Mouse (Mus musculus) heart, adult 9 months (tissue): ENCODE data around the gene Ube2v1.
"Not testable (repeated sequence)": the region's sequence is repeated elsewhere in the genome, so short reads cannot be mapped to it uniquely, and the experiment has no call there.

Source experiments
- DNase-seq, 2 experiments: peaks; one replicate each; pipeline ENCODE4 v3.0.0; 2022; ENCODE audit warnings: low spot score in 2 of 2

Gene Ube2v1

DNA sequence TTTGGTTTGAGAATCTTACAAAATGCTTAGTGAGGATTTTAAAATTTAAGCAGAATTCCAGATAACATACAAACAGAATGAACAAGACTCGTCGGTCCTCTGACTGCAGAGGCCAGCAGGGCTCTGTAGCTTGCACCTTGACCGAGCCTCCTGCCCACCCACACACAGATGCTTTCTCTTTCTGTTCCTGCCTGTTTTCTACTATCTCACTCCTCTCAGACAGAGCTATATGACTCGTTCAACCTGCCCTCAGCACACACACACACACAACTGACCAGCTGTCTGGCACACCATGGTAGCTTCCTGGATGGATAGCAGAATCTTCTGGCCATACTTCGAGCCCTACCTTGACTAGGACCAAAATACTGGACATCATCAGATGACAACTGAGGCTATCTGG, 8.9 kb downstream of the Ube2v1 start:
- DNase-seq, result no peak

GRCm38 (mm10) chr2:167622352-167622751, 9.5 kb downstream of the Ube2v1 start:
- DNase-seq, result no peak

DNA sequence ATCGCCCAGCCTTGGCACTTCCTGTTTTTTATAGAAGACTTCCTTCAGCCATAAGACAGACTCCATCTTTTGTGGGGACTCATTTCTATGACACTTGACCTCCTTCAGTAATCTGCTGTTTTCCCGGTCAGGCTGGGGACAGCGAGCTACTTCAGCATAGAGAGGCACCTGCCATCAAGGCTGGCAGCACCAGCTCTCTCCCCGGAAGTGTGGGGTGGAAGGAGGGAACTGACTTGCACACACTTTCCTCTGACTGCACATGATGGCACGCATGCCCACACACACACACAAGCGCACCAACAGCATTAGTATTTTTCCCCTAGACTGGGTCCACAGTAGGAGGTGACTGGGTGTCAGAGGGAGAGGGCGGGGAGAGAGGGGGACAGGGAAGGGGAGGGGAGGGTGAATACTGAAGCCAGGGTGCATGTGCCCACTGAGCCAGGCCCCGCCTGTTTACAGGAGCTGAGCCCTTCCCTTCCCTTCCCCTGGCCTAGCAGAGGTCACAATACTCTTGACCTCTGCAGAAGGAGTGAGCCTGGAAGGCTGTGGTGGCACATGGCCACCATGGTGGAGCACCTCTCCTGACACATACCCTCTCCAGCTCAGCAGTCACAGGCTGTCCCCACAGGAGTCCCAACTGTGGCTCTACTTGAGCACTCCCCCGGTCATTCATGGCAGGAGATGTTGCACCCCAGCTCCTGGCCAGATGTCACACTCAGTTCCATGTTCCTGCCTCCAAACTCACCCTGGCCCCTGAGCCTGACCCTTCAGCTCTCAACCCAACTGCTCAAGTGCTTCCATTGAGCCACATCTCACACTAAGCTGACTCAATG, 10.4 kb downstream of the Ube2v1 start:
- DNase-seq, result no peak

- DNase-seq, result no peak
Measured at GRCm38 (mm10) chr2:167617472-167617871, 14.4 kb downstream of the Ube2v1 start.

DNA sequence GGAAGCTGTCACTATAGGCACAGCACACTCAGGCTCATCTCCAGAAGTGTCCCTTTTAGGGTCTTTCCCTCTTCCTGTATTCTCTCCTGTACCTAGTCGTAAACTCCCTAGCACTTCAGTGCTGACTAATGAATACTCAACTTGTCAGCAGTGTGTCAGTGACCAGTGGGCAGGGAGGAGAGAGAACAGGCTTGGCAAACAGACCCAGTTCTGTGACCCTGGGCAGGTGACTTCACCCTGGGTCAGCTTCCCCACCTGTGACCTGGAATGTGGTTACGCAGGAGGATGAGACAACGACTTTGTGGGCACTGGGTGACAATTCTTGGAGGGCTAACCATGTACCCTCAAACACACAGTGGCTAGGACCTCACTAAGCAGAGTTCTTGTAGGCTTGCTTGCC, 14.9 kb downstream of the Ube2v1 start:
- DNase-seq, result no peak

GRCm38 (mm10) chr2:167613335-167613734, 18.6 kb downstream of the Ube2v1 start:
- not testable (repeated sequence) for DNase-seq

DNA sequence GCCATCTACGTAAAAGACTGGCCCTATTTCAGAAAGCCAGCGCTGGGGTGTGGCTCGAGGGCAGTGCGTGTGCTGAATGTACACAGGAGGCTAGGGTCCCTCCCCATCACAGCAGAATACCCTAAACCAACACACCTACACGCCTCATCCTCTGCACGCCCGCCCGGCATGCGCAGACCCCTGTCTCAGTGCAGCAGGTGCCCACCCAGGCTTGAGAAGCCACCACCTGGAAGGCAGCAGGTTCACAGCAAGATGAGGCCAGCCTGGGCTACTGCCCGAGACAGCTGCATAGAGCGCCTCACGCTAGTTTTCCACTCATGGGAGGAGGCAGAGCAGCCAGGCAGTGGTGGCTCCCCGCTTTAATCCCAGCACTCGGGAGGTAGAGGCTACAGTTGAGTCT, 19.8 kb downstream of the Ube2v1 start:
- no peak for DNase-seq

DNA sequence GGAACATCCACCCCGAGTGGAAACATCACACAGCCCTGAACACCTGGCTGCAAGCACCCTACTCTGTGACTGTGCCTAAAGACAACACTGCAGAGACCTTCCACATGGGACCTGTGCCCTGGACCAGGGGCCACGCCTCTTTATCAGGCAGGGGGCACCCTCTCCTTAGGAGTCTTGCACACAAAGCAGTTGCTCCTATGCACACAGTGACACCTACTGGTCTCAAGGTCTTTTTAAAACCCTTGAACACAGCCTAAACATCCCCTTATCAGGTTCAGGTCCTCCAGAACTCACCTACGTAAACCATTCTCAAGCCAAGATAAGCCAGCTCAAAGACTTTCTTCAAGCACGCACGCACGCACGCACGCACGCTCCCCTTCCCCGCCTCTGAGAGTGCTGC, 20.6 kb downstream of the Ube2v1 start:
- no peak for DNase-seq

DNA sequence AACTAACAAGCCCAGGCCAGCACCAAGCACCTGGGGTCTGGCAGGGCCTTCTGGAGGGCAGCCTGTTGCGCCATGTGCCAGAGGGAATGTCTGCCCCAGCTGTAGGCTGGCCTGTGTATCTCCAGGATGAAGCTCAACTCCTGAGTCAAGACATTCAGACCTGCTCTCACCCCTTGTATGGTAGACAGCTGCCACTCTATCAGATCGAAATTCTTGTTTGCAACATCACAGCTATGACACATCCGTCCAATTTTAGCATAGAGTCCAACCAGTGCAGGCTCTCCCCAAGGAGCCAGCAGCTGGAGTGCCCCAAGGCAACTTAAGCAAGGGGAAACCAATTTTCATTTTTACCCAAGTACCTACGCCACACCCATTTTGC, 25.2 kb downstream of the Ube2v1 start:
- DNase-seq, result no peak

- no peak for DNase-seq
Measured at GRCm38 (mm10) chr2:167605817-167606744, 25.8 kb downstream of the Ube2v1 start.

- peak; percentile 79 to 89 for DNase-seq
Measured at GRCm38 (mm10) chr2:167605178-167605794, 26.6 kb downstream of the Ube2v1 start.

GRCm38 (mm10) chr2:167602978-167603377, 28.9 kb downstream of the Ube2v1 start:
- DNase-seq, result no peak

GRCm38 (mm10) chr2:167602364-167602763, 29.5 kb downstream of the Ube2v1 start:
- DNase-seq, result no peak

DNA sequence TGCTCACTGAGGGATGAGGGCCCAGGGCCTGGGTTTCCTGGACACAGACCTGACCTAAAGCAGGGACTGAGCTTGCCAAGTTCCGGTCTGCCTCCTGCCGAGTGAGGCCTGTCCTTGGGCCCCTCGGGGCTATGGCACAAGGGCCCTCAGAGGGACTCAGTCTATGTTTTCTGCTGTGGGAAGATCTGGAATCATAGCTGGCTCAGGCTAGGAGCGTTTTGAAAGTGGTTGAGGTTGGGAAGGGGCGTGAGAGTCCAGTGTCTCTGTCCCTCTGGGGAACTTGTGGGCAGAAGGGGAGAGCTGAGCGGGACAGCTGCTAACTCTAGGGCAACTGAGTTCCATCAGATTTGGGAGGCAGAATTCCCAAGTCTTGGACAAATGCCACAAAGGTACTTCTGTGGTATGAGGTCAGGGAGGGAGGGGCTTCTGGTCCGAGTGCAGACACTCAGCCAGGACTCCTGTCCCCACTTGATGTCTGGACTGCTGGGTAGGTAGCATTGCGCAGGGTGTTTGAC, 31.4 kb downstream of the Ube2v1 start:
- no peak for DNase-seq

- DNase-seq, result no peak
Measured at GRCm38 (mm10) chr2:167599917-167600316, 32.0 kb downstream of the Ube2v1 start.

- DNase-seq, result no peak
Measured at GRCm38 (mm10) chr2:167599195-167599594, 32.7 kb downstream of the Ube2v1 start.

DNA sequence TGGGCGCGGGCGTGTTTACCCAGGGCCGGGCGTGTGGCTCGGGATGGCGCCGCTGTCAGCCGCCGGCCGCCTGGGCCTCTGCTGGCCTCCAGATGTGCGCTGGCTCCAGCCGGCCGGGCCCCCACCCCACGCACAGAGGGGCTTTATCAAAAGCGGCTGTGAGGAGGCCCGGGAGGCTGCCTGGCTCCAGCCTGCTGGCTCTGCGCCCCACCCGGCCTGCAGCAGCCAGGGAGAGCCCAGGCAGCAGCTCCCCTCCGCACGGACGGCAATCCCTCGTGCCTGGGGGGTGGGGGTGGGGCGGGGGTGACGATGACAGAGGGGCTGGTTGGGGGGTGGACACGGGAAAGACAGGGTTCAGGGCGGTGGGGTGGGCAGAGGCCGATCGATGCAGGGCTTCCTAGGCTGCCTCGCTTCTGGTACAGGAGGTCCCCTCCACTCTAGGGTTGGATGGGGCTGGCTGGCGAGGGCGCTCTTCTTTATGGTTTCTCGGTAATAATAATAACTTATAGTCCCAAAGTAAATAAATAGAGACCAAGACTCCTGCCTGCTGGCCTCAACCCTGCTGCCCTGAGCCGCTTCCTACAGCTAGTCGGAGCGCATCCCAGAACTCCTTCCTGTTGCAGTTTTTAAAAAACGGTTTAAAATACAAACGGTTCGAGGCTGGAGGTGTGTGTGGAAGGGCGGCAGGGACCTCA, 34.3 kb downstream of the Ube2v1 start:
- peak; percentile 49 to 66 for DNase-seq

- DNase-seq, result no peak
Measured at GRCm38 (mm10) chr2:167596726-167597491, 35.0 kb downstream of the Ube2v1 start.

- DNase-seq, result no peak
Measured at GRCm38 (mm10) chr2:167596262-167596661, 35.6 kb downstream of the Ube2v1 start.

DNA sequence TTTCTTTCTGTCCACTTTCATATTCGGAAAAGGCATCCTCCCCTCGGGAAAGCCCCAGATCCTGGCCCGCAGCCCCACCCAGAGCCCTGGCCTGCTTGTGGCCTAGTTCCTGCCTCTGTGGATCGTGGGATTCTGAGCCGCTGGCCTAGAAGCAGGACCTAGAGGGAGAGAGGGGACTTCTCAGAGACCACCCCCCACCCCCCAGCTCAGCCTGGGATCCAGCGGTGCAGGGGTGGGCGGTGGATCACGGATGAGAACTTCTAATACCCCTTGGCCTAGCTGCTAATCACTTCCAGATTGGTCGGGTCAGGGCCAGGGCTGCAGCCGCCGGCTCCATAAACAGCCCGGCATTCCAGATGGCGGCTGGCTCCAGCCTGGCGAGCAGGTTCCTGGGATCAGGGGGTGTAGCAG, 36.1 kb downstream of the Ube2v1 start:
- peak; percentile 78 to 80 for DNase-seq
